Mouse (Mus musculus): ENCODE measurements around the gene Socs1. TPM values are rescaled to one million over a fixed set of nuclear protein-coding genes. Genes with fewer than 3 reads are reported as not detected.

Socs1 gene
- 31.4 TPM for polyA plus RNA-seq (2017; shearing (Covaris generic))

DNA sequence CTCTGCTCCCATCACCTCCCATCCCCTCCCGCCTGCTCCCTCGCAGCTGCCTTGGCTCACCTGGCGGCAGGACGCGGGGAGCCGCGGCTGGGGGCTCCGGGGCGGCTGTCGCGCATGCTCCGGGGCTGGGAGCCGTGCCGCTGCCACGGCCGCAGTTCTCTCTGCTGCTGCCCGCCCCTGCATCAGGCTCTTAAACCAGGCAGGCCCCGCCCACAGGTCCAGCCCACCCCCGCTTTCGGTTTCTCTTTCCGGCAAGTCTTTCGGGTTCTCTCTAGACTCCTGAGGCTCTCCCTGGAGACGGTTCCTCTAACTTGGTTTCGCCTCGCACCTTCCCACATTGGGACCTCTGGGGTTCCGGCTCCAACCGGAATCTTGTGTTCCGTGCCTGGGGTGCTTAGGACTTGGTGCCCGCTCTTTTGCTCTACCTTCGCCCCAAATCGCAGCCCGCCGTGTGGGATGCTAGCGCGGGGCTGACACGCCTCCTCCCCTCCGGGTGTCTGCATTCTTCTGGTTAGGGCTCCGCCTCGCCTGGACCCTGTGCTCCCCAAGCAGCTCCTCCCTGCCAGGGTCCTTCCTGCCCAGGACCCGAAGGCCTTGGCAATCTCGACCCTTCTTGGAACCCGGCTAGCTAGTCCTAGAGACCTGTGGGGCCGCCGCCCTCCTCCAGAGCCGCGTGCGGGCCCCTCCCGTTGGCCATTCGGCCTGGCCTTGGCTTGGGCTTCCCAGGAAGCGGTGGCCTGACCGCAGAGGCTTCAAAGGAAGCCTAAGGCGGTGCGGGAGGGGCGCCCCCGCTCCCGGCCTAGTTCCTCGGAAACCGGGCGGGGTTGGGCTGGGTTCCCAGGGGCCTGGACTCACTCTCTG, at the start of gene Socs1:
TSS of gene Socs1 (minus strand) at position 166 of the 861 bp plus-strand sequence.

DNA sequence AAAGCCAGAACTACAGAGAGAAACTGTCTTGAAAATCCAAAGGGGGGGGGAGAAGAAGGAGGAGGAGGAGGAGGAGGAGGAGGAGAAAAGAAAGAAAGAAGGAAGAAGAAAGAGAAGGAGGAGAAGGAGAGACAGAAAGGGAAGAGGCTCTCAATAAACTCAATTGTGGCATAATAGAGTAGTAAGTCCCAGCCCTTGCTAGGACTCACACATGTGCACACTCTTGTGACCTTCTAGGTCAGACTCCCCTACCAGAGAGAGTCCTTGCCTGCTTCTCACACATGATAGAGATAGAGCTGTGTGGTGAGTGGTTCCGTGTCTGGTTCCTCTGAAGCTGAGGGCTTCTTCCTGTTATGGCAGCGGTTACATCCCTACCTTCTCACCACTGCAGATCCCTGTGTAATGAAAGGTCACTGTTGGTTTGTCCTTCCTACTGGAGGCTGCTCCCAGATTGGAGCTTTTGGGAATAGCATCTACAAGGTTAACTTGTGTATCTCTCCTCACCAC, 27.6 kb upstream of the Socs1 start, which contains the start of gene Gm11172:
TSS of gene Gm11172 (plus strand) at position 51 of the 507 bp plus-strand sequence.

DNA sequence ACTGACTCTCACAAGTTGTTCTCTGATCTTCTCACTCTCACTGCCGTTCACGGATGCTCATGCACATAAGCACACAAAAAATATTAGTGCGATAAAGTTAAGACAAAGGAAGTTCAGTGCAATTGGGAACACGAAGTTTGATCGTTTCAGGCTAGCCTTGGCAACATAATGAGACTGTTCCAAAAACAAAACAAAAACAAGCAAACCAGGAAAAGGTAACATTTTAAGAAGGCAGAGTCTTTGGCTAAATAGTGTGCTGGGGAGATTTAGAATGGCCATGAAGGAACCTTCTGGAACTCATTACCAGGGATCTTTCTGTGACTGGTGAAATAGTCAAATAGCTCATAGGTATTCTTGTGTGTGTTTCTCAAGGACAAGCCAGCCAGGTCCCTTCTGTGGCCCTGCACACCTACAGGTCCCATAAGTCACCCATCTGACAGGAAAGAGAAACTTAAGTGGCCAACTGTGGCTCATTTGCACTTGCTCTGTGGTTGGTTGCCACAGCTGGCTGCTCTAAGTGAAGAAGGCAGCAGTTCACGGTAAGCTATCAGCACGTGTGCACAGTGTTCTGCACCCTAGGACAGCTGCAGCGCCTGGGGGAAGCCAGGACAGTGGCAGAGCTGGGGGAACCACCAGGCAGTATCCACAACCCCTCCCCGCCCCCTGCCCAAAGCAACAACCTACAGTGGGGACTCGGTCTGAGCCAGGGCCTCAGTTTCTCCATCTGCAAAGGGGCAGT, 20.6 kb upstream of the Socs1 start, which contains the start of gene Prm1:
TSS of gene Prm1 (minus strand) at position 51 of the 739 bp plus-strand sequence.

DNA sequence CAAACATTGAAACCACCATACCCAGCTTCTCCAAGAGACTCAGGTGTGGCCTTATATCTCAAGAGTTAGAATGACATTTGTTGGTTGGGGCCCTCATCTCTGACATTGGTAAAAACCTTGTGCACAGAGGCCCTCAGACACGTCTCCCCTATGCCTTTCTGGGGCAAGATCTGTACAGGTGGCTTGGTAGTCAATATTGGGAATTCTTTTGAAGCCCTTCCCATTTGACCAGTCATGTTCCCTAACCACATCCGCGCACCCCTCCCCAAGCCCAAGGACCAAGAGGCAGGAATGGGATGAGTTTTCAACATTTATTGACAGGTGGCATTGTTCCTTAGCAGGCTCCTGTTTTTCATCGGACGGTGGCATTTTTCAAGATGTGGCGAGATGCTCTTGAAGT, 10.7 kb upstream of the Socs1 start, which contains the start of gene Prm2:
TSS of gene Prm2 (minus strand) at position 101 of the 400 bp plus-strand sequence.

DNA sequence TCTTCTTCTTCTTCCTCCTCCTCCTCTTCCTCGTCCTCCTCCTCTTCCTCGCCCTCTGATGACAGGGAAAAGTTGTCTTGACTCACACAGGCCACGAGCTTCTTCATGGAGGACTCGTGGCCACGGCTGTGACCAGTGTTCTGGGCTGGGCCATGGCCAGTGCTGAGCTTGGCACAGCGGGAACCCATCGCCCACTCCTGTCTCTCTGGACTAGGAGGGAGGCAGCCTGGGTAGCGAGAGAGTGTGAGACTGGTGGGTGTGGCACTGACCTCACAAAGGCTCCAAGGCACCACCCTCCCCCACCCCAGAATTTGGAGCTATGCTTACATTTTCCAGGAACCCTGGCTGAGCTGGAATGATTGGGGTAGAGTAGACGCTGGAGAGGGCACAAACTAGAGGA, 5.4 kb upstream of the Socs1 start, which contains the start of gene Prm3:
TSS of gene Prm3 (minus strand) at position 213 of the 400 bp plus-strand sequence.

DNA sequence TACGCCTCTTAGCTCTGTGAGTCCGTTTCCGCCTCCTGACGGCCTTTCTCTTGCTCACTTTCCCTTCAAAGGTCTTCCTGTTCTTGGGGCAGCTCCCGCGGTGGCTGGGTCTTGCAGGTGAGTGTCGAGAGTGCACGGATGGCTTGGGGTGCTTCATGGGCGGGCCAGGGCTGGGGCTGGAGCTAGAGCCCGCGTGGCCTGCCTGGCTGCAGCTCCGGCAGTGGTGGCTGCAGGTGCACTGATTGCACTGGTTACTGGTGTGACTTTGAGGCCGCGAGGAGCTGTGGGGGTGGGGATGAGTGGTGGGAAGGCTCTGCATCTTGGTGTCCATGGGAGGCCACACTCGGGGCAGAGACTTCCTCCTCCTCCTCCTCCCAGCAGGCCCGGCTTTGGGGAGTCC, 2.9 kb upstream of the Socs1 start, which contains the start of gene Tnp2:
TSS of gene Tnp2 (minus strand) at position 390 of the 400 bp plus-strand sequence.

Other genes with a start within 250 kb of the Socs1 start
- gene Dexi, start 242.5 kb downstream of the Socs1 start, polyA plus RNA-seq (2017; shearing (Covaris generic)), result 20.9 TPM
- gene Clec16a, start 240.2 kb downstream of the Socs1 start, polyA plus RNA-seq (2017; shearing (Covaris generic)), result 20.9 TPM
- not detected for gene Tnp2, start 3.1 kb upstream of the Socs1 start, polyA plus RNA-seq (2017; shearing (Covaris generic))
- not detected for gene Prm3, start 5.4 kb upstream of the Socs1 start, polyA plus RNA-seq (2017; shearing (Covaris generic))
- gene Prm2, start 10.6 kb upstream of the Socs1 start, polyA plus RNA-seq (2017; shearing (Covaris generic)), result not detected
- gene Prm1, start 20.3 kb upstream of the Socs1 start, polyA plus RNA-seq (2017; shearing (Covaris generic)), result not detected
- not detected for gene Gm11172, start 27.4 kb upstream of the Socs1 start, polyA plus RNA-seq (2017; shearing (Covaris generic))
- gene Rmi2, start 49.5 kb upstream of the Socs1 start, polyA plus RNA-seq (2017; shearing (Covaris generic)), result 2.5 TPM

All from naive thymus-derived CD4-positive, alpha-beta T cell, adult 5 months (primary cell).